Mouse (Mus musculus): ENCODE measurements at regions not wholly inside any gene's neighbourhood (a gene's known extent, or its start where the extent isn't known, plus 50 kb on each side); places are given as distances from the start of the nearest gene placed in this dataset.
A peak's percentile ranks its signal among the peaks of the same experiment; 100 is the strongest.
"Not testable (repeated sequence)": the region's sequence is repeated elsewhere in the genome, so short reads cannot be mapped to it uniquely, and the experiment has no call there.

GRCm38 (mm10) chr9:81312047-81312446 is 321.6 kb downstream of the Htr1b start:
- H3K4me1 ChIP-seq = no peaks in the 10 kb centered on the region
- no peaks in the 10 kb centered on the region for H3K27me3 ChIP-seq (replicated peaks)
- no peak overlapping the region for H3K4me3 ChIP-seq (replicated peaks)
- no peaks in the 10 kb centered on the region for H3K36me3 ChIP-seq (replicated peaks; ENCODE audit: low read length)
- TF ChIP-seq FLI1 (IDR thresholded peaks at IDR 0.05; ENCODE audit: low read length) (no peak), GATA1 (IDR thresholded peaks at IDR 0.05; ENCODE audit: borderline replicate concordance, low read length) (no peak)
- H3K9me3 ChIP-seq = no peaks in the 10 kb centered on the region

GRCm38 (mm10) chr9:81308532-81309191 is 325.0 kb downstream of the Htr1b start:
- Histone ChIP-seq H3K27me3 (replicated peaks) (no peaks in the 10 kb centered on the region), H3K4me3 (replicated peaks) (no peak overlapping the region), H3K36me3 (replicated peaks; ENCODE audit: low read length) (no peaks in the 10 kb centered on the region), H3K9me3 (no peaks in the 10 kb centered on the region), H3K4me1 (no peaks in the 10 kb centered on the region)
- TF ChIP-seq FLI1 (IDR thresholded peaks at IDR 0.05; ENCODE audit: low read length) = no peak
- TF ChIP-seq GATA1 (IDR thresholded peaks at IDR 0.05; ENCODE audit: borderline replicate concordance, low read length) = no peak

GRCm38 (mm10) chr9:81305437-81306046 is 328.1 kb downstream of the Htr1b start:
- Histone ChIP-seq H3K36me3 (replicated peaks; ENCODE audit: low read length) (no peaks in the 10 kb centered on the region), H3K27me3 (replicated peaks) (no peaks in the 10 kb centered on the region), H3K4me3 (replicated peaks) (no peak overlapping the region), H3K9me3 (no peaks in the 10 kb centered on the region), H3K4me1 (no peaks in the 10 kb centered on the region)
- TF ChIP-seq GATA1 (IDR thresholded peaks at IDR 0.05; ENCODE audit: borderline replicate concordance, low read length) = no peak
- no peak for TF ChIP-seq FLI1 (IDR thresholded peaks at IDR 0.05; ENCODE audit: low read length)

- Histone ChIP-seq H3K4me3 (replicated peaks) (no peak overlapping the region), H3K9me3 (no peaks in the 10 kb centered on the region), H3K36me3 (replicated peaks; ENCODE audit: low read length) (no peaks in the 10 kb centered on the region), H3K27me3 (replicated peaks) (no peaks in the 10 kb centered on the region), H3K4me1 (no peaks in the 10 kb centered on the region)
- no peak for TF ChIP-seq GATA1 (IDR thresholded peaks at IDR 0.05; ENCODE audit: borderline replicate concordance, low read length)
- no peak for TF ChIP-seq FLI1 (IDR thresholded peaks at IDR 0.05; ENCODE audit: low read length)
Observed at GRCm38 (mm10) chr9:81275751-81276150, 357.9 kb downstream of the Htr1b start.

GRCm38 (mm10) chr9:81275336-81275735 is 358.3 kb downstream of the Htr1b start:
- Histone ChIP-seq H3K4me1 (no peaks in the 10 kb centered on the region), H3K36me3 (replicated peaks; ENCODE audit: low read length) (no peaks in the 10 kb centered on the region), H3K4me3 (replicated peaks) (no peak overlapping the region), H3K9me3 (no peaks in the 10 kb centered on the region), H3K27me3 (replicated peaks) (no peaks in the 10 kb centered on the region)
- TF ChIP-seq GATA1 (IDR thresholded peaks at IDR 0.05; ENCODE audit: borderline replicate concordance, low read length) = no peak
- no peak for TF ChIP-seq FLI1 (IDR thresholded peaks at IDR 0.05; ENCODE audit: low read length)

- not testable (repeated sequence) for H3K27me3 ChIP-seq (replicated peaks); H3K36me3 ChIP-seq (replicated peaks; ENCODE audit: low read length); H3K4me3 ChIP-seq (replicated peaks); H3K9me3 ChIP-seq; H3K4me1 ChIP-seq
Observed at GRCm38 (mm10) chr9:81224957-81225356, 408.7 kb downstream of the Htr1b start.

- no peak overlapping the region for H3K4me3 ChIP-seq (replicated peaks)
- no peaks in the 10 kb centered on the region for H3K36me3 ChIP-seq (replicated peaks; ENCODE audit: low read length)
- H3K27me3 ChIP-seq (replicated peaks) = no peaks in the 10 kb centered on the region
- peaks cover 21% of the 10 kb centered on the region for H3K4me1 ChIP-seq
- no peaks in the 10 kb centered on the region for H3K9me3 ChIP-seq
- TF ChIP-seq GATA1 (IDR thresholded peaks at IDR 0.05; ENCODE audit: borderline replicate concordance, low read length) (no peak), FLI1 (IDR thresholded peaks at IDR 0.05; ENCODE audit: low read length) (no peak)
Observed at GRCm38 (mm10) chr9:81217938-81218337, 415.7 kb downstream of the Htr1b start.

- Histone ChIP-seq H3K4me3 (replicated peaks) (no peak overlapping the region), H3K9me3 (no peaks in the 10 kb centered on the region), H3K36me3 (replicated peaks; ENCODE audit: low read length) (no peaks in the 10 kb centered on the region), H3K27me3 (replicated peaks) (no peaks in the 10 kb centered on the region), H3K4me1 (peaks cover 21% of the 10 kb centered on the region)
- TF ChIP-seq GATA1 (IDR thresholded peaks at IDR 0.05; ENCODE audit: borderline replicate concordance, low read length) (no peak), FLI1 (IDR thresholded peaks at IDR 0.05; ENCODE audit: low read length) (no peak)
Observed at GRCm38 (mm10) chr9:81215601-81216141, 418.0 kb downstream of the Htr1b start.

GRCm38 (mm10) chr9:81214692-81215091 is 418.9 kb downstream of the Htr1b start:
- H3K36me3 ChIP-seq (replicated peaks; ENCODE audit: low read length) = no peaks in the 10 kb centered on the region
- H3K4me3 ChIP-seq (replicated peaks) = peak overlapping the region; percentile 82
- TF ChIP-seq GATA1 (IDR thresholded peaks at IDR 0.05; ENCODE audit: borderline replicate concordance, low read length) = no peak; the same call in 2 of the 3 replicates
- no peak for TF ChIP-seq FLI1 (IDR thresholded peaks at IDR 0.05; ENCODE audit: low read length)
- H3K4me1 ChIP-seq = peaks cover 21% of the 10 kb centered on the region
- H3K27me3 ChIP-seq (replicated peaks) = no peaks in the 10 kb centered on the region
- H3K9me3 ChIP-seq = no peaks in the 10 kb centered on the region

GRCm38 (mm10) chr9:81192643-81193042 is 441.0 kb downstream of the Htr1b start:
- Histone ChIP-seq H3K36me3 (replicated peaks; ENCODE audit: low read length) (no peaks in the 10 kb centered on the region), H3K27me3 (replicated peaks) (no peaks in the 10 kb centered on the region), H3K9me3 (no peaks in the 10 kb centered on the region), H3K4me1 (no peaks in the 10 kb centered on the region), H3K4me3 (replicated peaks) (no peak overlapping the region)
- no peak for TF ChIP-seq GATA1 (IDR thresholded peaks at IDR 0.05; ENCODE audit: borderline replicate concordance, low read length)
- TF ChIP-seq FLI1 (IDR thresholded peaks at IDR 0.05; ENCODE audit: low read length) = no peak

Data from megakaryocyte, embryonic 14.5 days (primary cell).